Mouse (Mus musculus) megakaryocyte, embryonic 14.5 days (primary cell): ENCODE results near the gene Hacd2.

ENCODE experiments used
- FLI1 ChIP-seq: IDR thresholded peaks from 2 replicates; pipeline ENCODE4 v1.6.1; 2012; ENCODE audit warnings: low read length, inconsistent platforms, mixed read lengths
- GATA1 ChIP-seq: IDR thresholded peaks from 3 replicates; pipeline ENCODE4 v1.6.1; 2012; ENCODE audit warnings: mixed read lengths, low read length, inconsistent platforms, borderline replicate concordance

DNA sequence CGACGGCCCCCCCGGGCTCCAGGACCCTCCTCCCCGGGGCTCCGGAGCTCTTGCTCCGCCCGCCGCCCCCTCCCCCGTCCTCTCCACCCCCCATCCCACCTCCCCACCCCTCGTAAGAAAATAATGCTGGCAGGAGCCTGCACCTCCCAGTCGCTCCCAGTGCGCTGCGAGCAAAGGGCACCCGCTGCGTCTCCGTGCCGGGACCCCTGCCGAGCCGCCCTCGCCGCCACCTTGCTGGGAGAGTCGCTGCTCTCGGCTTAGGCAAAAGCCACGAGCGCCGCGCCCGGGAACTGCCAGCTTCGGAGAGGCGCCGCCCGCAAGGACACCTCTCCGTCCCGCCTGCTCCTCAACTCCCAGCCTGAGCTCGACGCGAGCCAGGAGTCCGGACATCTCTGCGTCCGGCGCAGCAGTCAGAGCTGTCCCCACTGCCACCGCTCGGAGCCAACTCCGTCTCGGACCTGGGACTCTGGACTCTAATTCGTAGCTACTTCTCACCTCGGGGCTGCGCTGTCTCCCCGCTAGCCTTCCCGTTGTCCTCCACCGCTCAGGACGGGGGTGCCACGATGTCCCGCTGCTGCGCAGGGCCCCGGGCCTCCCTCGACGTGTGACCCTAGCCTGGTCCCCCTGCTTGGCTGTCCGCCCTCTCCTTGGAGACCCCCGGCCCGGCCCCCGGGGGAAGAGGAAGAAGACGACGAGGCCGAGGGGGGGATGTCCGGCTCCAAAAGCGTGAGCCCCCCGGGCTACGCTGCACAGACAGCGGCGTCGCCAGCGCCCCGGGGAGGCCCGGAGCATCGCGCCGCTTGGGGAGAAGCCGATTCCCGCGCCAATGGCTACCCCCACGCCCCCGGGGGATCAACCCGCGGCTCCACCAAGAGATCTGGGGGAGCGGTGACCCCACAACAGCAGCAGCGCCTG lies 133.4 kb downstream of the Hacd2 start:
- TF ChIP-seq GATA1: no peak
- no peak for TF ChIP-seq FLI1
